Mouse (Mus musculus) adrenal gland, postnatal 14 days (tissue): ENCODE data around the gene Fam189b. TPM values are rescaled to one million over a fixed set of nuclear protein-coding genes. Genes with fewer than 3 reads are reported as not detected.
"Not testable (repeated sequence)": the region's sequence is repeated elsewhere in the genome, so short reads cannot be mapped to it uniquely, and the experiment has no call there.

ENCODE experiments used
- DNase-seq: peaks from one replicate; pipeline ENCODE4 v3.0.0; 2021; ENCODE audit warnings: mixed read lengths
- total RNA-seq: library from RNA; stranded (reverse); gene quantifications from 2 replicates; pipeline ENCODE4 v1.2.3, GENCODE M21; 2021

The Fam189b gene
- total RNA-seq, 1 experiment from 2014 or later, result 15.0 TPM

- no peak for DNase-seq
These were observed 20.2 kb downstream of the Fam189b start for GRCm38 (mm10) chr3:89203142-89203514.

GRCm38 (mm10) chr3:89206079-89206478 lies 23.1 kb downstream of the Fam189b start:
- no peak for DNase-seq

GRCm38 (mm10) chr3:89206695-89207094 lies 23.8 kb downstream of the Fam189b start:
- DNase-seq, result no peak

GRCm38 (mm10) chr3:89208075-89208657 lies 25.2 kb downstream of the Fam189b start:
- no peak for DNase-seq

GRCm38 (mm10) chr3:89208736-89209135 lies 25.8 kb downstream of the Fam189b start:
- no peak for DNase-seq

GRCm38 (mm10) chr3:89209731-89210130 lies 26.8 kb downstream of the Fam189b start:
- no peak for DNase-seq

GRCm38 (mm10) chr3:89210162-89210561 lies 27.2 kb downstream of the Fam189b start:
- no peak for DNase-seq

GRCm38 (mm10) chr3:89210731-89211130 lies 27.8 kb downstream of the Fam189b start:
- DNase-seq, result peak; percentile 54

GRCm38 (mm10) chr3:89213803-89214530 lies 31.0 kb downstream of the Fam189b start:
- DNase-seq, result peak; percentile 95

- no peak for DNase-seq
These were observed 31.9 kb downstream of the Fam189b start, which contains the start of gene Thbs3 for GRCm38 (mm10) chr3:89214681-89215411. TSS of gene Thbs3 (plus strand) at chr3:89215180.

GRCm38 (mm10) chr3:89215853-89216252 lies 32.9 kb downstream of the Fam189b start:
- peak; percentile 87 for DNase-seq

- not testable (repeated sequence) for DNase-seq
These were observed 33.5 kb downstream of the Fam189b start for GRCm38 (mm10) chr3:89216407-89216806.

- DNase-seq, result no peak
These were observed 35.3 kb downstream of the Fam189b start for GRCm38 (mm10) chr3:89218271-89218670.

- DNase-seq, result no peak
These were observed 36.6 kb downstream of the Fam189b start for GRCm38 (mm10) chr3:89219546-89219945.

- DNase-seq, result no peak
These were observed 38.2 kb downstream of the Fam189b start for GRCm38 (mm10) chr3:89221167-89221566.

- DNase-seq, result no peak
These were observed 41.9 kb downstream of the Fam189b start for GRCm38 (mm10) chr3:89224796-89225195.

- DNase-seq, result no peak
These were observed 42.4 kb downstream of the Fam189b start for GRCm38 (mm10) chr3:89225321-89225815.

GRCm38 (mm10) chr3:89225918-89226317 lies 43.0 kb downstream of the Fam189b start:
- DNase-seq, result no peak

- no peak for DNase-seq
These were observed 43.4 kb downstream of the Fam189b start for GRCm38 (mm10) chr3:89226361-89226760.

GRCm38 (mm10) chr3:89226900-89227299 lies 44.0 kb downstream of the Fam189b start, which contains the start of gene Mtx1:
TSS of gene Mtx1 (minus strand) at chr3:89227088.
- DNase-seq, result no peak

GRCm38 (mm10) chr3:89227307-89228179 lies 44.6 kb downstream of the Fam189b start:
- peak; percentile 94 for DNase-seq

- peak; percentile 92 for DNase-seq
These were observed 45.2 kb downstream of the Fam189b start for GRCm38 (mm10) chr3:89228180-89228549.
